Mouse (Mus musculus) bone marrow, adult 2 months (tissue): ENCODE measurements around the gene Grm3.

Source experiments
- CTCF ChIP-seq: fragments of 200-500 bp; IDR thresholded peaks from 2 replicates; pipeline ENCODE4 v1.5.1; 2011; ENCODE audit warnings: low read length, control low read depth; ENCODE audit not compliant: control insufficient read depth, insufficient read depth
- POLR2A ChIP-seq: fragments of 200-500 bp; IDR thresholded peaks from 2 replicates; pipeline ENCODE4 v1.6.1; 2011; ENCODE audit warnings: low read depth, mild to moderate bottlenecking, control low read depth, low read length, borderline replicate concordance; ENCODE audit not compliant: control insufficient read depth

DNA sequence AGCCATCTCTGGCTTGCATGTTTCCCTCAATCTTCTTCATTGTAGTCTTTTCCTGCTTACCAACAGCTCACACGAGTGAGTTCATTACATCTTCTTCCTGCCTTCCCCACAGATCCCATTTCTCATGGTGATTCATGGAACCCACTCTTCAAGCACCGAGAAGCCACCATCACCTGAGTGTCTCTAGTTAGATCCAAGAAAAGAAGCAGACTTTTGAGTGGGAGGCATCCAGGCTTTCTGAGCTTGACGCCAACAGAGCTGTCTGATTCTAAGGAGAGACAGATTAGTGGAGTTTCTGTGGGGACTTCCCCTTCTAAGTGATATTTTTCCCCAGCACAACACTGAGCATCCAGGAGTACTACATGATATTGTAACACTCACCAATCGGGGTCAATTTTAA, 199.5 kb downstream of the Grm3 start:
- TF ChIP-seq POLR2A = no peak
- no peak for TF ChIP-seq CTCF
